12 mouse cellular contexts compared by ENCODE assay signal in the genomic region with DNA sequence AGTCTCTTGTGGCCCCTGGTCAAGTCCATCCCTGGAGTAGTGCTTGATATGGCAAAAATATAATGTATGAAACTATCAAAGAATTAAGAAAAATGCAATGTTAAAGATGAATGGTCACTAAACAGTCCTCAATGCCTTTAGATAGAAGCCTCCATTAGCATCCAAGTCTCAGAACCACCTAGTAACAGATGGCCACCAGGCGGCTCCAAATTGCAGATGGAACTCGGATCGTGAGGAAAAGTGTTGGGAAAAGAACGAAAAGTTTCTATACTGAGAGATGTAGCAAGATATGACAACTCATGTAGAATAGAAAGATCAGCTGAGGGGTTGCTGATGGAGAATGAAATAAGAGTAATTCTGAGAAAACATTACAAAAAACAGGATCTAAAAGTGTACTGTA. TPM values are rescaled to one million over a fixed set of nuclear protein-coding genes. Genes with fewer than 3 reads are reported as not detected.
A peak's percentile ranks its signal among the peaks of the same experiment; 100 is the strongest.
DNase-seq lines count a peak whose midpoint lies in the region; ATAC-seq and TF ChIP-seq lines count a peak whose summit lies in the region.
"Had no signal": no experiment of that assay in that cellular context is flagged by ENCODE, and none has a peak within 500 bp of the region (broad histone marks: within the 10 kb centered on the region; RNA-seq: fewer than 3 reads in every experiment).

No protein-coding gene starts in this region.

- no peaks in the 10 kb centered on the region for H3K4me1 ChIP-seq in intestine, postnatal 0 days (replicated peaks; ENCODE audit: control insufficient read depth, insufficient read depth, low read length)
- no peaks in the 10 kb centered on the region for H3K4me1 ChIP-seq in intestine, embryonic 16.5 days (ENCODE audit: control insufficient read depth, insufficient read depth, low read length)
- peaks cover 2% of the 10 kb centered on the region; the same call in 1 of the 2 replicates for H3K4me1 ChIP-seq in lung, adult 2 months (ENCODE audit: control insufficient read depth, insufficient read depth, low read length)
- H3K4me1 ChIP-seq: embryonic facial prominence, embryonic 13.5 days; stomach, embryonic 15.5 days had no signal

- H3K4me3 ChIP-seq in intestine, postnatal 0 days (ENCODE audit: low read depth, low read length): no peak overlapping the region
- no peak overlapping the region for H3K4me3 ChIP-seq in intestine, embryonic 16.5 days (ENCODE audit: low read length)
- H3K4me3 ChIP-seq in lung, adult 2 months (replicated peaks; ENCODE audit: extremely low read depth, low read depth, low read length): no peak overlapping the region
- H3K4me3 ChIP-seq: embryonic facial prominence, embryonic 13.5 days; stomach, embryonic 15.5 days had no signal

- no peaks in the 10 kb centered on the region for H3K27me3 ChIP-seq in intestine, postnatal 0 days (replicated peaks; ENCODE audit: control insufficient read depth, insufficient read depth, low read length)
- no peaks in the 10 kb centered on the region for H3K27me3 ChIP-seq in intestine, embryonic 16.5 days (replicated peaks; ENCODE audit: control insufficient read depth, insufficient read depth, low read length)
- H3K27me3 ChIP-seq: embryonic facial prominence, embryonic 13.5 days; stomach, embryonic 15.5 days had no signal

- H3K36me3 ChIP-seq in intestine, postnatal 0 days (ENCODE audit: control insufficient read depth, insufficient read depth): no peaks in the 10 kb centered on the region
- H3K36me3 ChIP-seq in intestine, embryonic 16.5 days (ENCODE audit: control insufficient read depth, insufficient read depth, low read length): peaks cover 4% of the 10 kb centered on the region
- H3K36me3 ChIP-seq: stomach, embryonic 15.5 days had no signal

- no peak overlapping the region for H3K27ac ChIP-seq in intestine, postnatal 0 days (ENCODE audit: low read depth, low read length)
- no peak overlapping the region for H3K27ac ChIP-seq in intestine, embryonic 16.5 days (ENCODE audit: low read length)
- H3K27ac ChIP-seq: embryonic facial prominence, embryonic 13.5 days; stomach, embryonic 15.5 days had no signal

- TF ChIP-seq CTCF in intestine, postnatal 0 days (IDR thresholded peaks at IDR 0.05; ENCODE audit: low read depth): peak; percentile 65
- TF ChIP-seq CTCF in lung, adult 2 months (IDR thresholded peaks at IDR 0.05; ENCODE audit: insufficient read depth, low read length): 0 out of 2 replicates have a peak, but pooled peaks have one; percentile 7

- H3K9ac ChIP-seq in intestine, postnatal 0 days (ENCODE audit: low read depth, low read length): no peak overlapping the region
- no peak overlapping the region for H3K9ac ChIP-seq in intestine, embryonic 16.5 days (ENCODE audit: low read depth, low read length)
- H3K9ac ChIP-seq: embryonic facial prominence, embryonic 13.5 days; stomach, embryonic 15.5 days had no signal

- DNase-seq in cerebellum, adult 8-10 months: peak; percentile 14
- no peak for DNase-seq in cerebellum, adult 9-11 months
- DNase-seq in lung, adult 2 months: no peak
- no peak for DNase-seq in lung, adult 18-20 months
- peak; percentile 61 to 65 for DNase-seq in cerebellum, postnatal 14 days
- DNase-seq in urinary bladder, postnatal 4 days (ENCODE audit: low spot score in 2 of 2): no peak

- H3K9me3 ChIP-seq in intestine, postnatal 0 days (ENCODE audit: control insufficient read depth): no peaks in the 10 kb centered on the region
- no peaks in the 10 kb centered on the region for H3K9me3 ChIP-seq in intestine, embryonic 16.5 days (ENCODE audit: control insufficient read depth, low read length)
- H3K9me3 ChIP-seq: embryonic facial prominence, embryonic 13.5 days; stomach, embryonic 15.5 days had no signal

- no peak for TF ChIP-seq POLR2A in lung, adult 2 months (IDR thresholded peaks at IDR 0.05; ENCODE audit: borderline replicate concordance, extremely low read depth, low read depth, low read length)

- no peak for ATAC-seq in intestine, postnatal 0 days
- no peak for ATAC-seq in intestine, embryonic 16.5 days
- ATAC-seq: inflammation-experienced regulatory T-cells, adult 6 months had no signal

- 51% methylated on average over 4 of the region's 4 CpGs for WGBS in intestine, postnatal 0 days
- WGBS in intestine, embryonic 16.5 days: 56% methylated on average over 4 of the region's 4 CpGs
- WGBS in lung, adult 2 months: 54% methylated on average over 4 of the region's 4 CpGs

- H3K4me2 ChIP-seq in intestine, postnatal 0 days (replicated peaks; ENCODE audit: low read depth): no peak overlapping the region
- no peak overlapping the region for H3K4me2 ChIP-seq in intestine, embryonic 16.5 days (ENCODE audit: low read depth, low read length)
- H3K4me2 ChIP-seq: embryonic facial prominence, embryonic 13.5 days; heart, embryonic 11.5 days; stomach, embryonic 15.5 days had no signal

RNA-seq across cellular contexts. Expression of a gene that starts 38.0 kb away (rescaled TPM):
- polyA plus RNA-seq in intestine, postnatal 0 days (2015; fragmentation: Nextera tagmentation; extraction: Ambion mirVana): 0.95 and 1.1 TPM in 2 replicates
- polyA plus RNA-seq in intestine, embryonic 16.5 days (2015; fragmentation: Nextera tagmentation; extraction: Ambion mirVana): 1.0 and 1.2 TPM in 2 replicates
- polyA plus RNA-seq in lung, adult 2 months (2012; rRNA removed): 3.0 and 3.7 TPM in 2 replicates

Comparison
In these comparisons a context has a peak if more than half of its experiments do, and no peak if none do; other contexts are left out.
1. DNase-seq: peak in cerebellum, adult 8-10 months (single experiment) and cerebellum, postnatal 14 days (2 of 2); none in cerebellum, adult 9-11 months (single experiment), lung, adult 2 months (single experiment), lung, adult 18-20 months (0 of 2) and urinary bladder, postnatal 4 days (0 of 2).